Mouse (Mus musculus) erythroblast, adult 5-6 weeks (primary cell): ENCODE measurements around the gene Gal3st2b. TPM values are rescaled to one million over a fixed set of nuclear protein-coding genes. Genes with fewer than 3 reads are reported as not detected.
"Not testable (repeated sequence)": the region's sequence is repeated elsewhere in the genome, so short reads cannot be mapped to it uniquely, and the experiment has no call there.

ENCODE experiments used
- ATAC-seq: replicated peaks from 2 replicates; pipeline ENCODE4 v1.8.0; 2016; ENCODE audit warnings: moderate number of reproducible peaks, mild to moderate bottlenecking, moderate TSS enrichment, inconsistent platforms; ENCODE audit not compliant: poor library complexity, low FRiP score, severe bottlenecking
- total RNA-seq, 2 experiments: library from RNA; stranded (forward) in 1 of 2; stranded (reverse) in 1 of 2; fragments of 150-400 nt in 1 of 2; fragments of 200-764, 138-1000 nt in 1 of 2; gene quantifications; 2 replicates each; pipeline versions ENCODE4 v1.2.3 to v1.2.4; 2015 to 2017; ENCODE audit warnings: low replicate concordance in 2 of 2

The Gal3st2b gene
- total RNA-seq, 2 experiments from 2014 or later, result not detected

- ATAC-seq, result not testable (repeated sequence)
Measured at GRCm38 (mm10) chr1:93970797-93971196, 52.7 kb downstream of the Gal3st2b start.

DNA sequence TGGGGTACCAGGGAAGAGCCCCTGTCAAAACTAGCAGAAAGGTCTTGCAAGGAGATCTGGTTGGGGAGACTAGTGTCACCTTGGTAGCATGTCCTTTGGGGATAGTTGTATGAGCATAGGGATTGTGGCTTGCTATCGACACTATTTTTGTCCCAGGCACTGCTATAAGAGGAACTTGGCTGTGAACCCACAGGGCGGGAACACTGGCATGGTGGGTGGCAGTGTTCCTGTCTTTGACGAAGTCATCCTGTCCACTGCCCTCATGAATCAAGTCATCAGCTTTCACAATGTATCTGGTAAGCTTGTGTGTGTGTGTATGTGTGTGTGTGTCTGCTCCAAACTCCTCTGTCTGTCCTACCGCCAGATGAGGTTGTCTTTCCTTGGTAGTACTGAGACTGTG is 57.7 kb downstream of the Gal3st2b start:
- not testable (repeated sequence) for ATAC-seq

GRCm38 (mm10) chr1:93978287-93978686 is 60.2 kb downstream of the Gal3st2b start:
- ATAC-seq, result peak; percentile 83

DNA sequence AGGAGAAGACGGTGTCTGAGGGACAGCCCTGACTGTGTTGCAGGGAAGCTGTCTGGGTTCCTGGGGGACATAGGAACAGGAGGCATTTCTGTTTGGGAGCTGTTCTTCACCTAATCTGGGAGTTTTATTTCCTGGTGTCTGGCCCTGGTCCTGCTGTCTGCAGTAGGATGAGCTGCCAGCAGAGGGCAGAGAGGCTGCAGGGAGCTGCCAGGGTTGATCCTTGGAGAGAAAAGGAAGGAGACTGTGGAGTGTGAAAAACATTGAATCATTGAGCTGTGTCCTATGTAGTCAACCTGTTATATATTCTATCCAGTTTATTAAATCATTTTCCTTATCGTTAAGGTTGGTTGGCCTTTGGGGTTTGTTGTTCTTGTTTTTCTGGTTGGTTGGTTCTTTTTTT is 62.8 kb downstream of the Gal3st2b start:
- ATAC-seq, result not testable (repeated sequence)

DNA sequence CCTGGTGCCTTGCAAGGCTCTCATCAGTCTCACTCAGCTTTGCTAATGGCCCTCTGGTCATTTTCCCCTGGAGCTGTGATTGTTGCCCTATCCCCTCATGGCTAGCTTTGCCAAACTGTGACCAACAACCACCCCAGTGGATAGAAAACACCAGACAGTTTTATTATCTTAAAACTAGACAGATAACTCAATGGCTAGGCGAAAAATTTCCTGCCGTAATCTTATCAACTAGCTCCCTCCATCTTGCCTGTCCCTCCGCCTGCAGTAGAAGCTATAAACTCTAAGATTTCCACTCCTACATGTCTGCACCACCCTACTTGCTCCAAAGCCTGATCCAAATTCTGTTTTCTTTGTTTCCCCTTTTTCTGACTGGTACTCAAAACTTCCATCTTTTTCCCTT is 68.1 kb downstream of the Gal3st2b start:
- no peak for ATAC-seq

GRCm38 (mm10) chr1:93988786-93989185 is 70.7 kb downstream of the Gal3st2b start:
- no peak for ATAC-seq

DNA sequence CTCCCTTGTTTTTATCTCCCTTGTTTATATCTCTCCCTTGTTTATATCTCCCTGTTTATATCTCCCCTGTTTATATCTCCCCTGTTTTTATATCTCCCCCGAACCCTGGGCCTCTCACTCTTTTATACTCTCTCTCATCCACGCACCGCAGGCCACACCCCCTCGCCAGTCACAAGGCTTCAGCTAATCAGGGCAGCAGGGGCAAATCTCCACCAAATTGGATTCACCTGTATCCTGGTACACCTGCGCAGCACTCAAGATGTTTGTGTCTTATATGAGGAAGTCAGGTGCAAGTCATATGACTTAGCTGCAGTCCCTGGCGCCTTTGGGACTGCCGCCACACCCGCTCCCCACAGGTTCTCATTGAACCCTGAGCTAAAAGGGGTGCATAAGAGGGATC is 72.1 kb downstream of the Gal3st2b start, which contains the start of gene Gal3st2c:
Gal3st2c (plus strand) TSS at position 301 of the 400 bp plus-strand sequence.
- ATAC-seq, result not testable (repeated sequence)

GRCm38 (mm10) chr1:93991068-93991467 is 73.0 kb downstream of the Gal3st2b start:
- not testable (repeated sequence) for ATAC-seq

DNA sequence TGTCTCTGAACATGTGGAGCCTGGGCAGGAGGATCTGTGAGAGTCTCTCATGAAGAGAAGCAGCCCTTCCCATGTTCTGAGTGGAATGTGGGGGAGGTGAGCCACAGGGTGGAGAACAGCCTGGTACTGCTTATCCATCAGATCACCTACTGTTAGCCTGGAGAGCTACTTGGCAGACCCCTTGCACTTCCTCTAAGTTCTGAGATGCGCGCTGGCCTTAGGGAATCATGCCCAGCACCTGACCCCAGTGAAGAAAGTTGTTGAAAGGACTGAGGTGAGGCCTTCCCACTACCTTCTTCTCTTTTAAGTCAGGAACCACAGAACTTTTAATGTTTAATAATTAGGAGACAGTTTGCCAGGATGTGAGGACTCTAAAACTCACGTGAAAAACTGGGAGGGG is 73.4 kb downstream of the Gal3st2b start:
- not testable (repeated sequence) for ATAC-seq

Other genes starting within 250 kb of the Gal3st2b start
- not detected in 2 replicates for gene Bok, start 232.7 kb upstream of the Gal3st2b start, total RNA-seq (2015; ENCODE audit: low replicate concordance)
- not detected in 2 replicates for gene Bok, start 232.7 kb upstream of the Gal3st2b start, total RNA-seq (2017; ENCODE audit: low replicate concordance)
- 12.3 and 20.7 TPM in 2 replicates for gene Atg4b, start 166.8 kb upstream of the Gal3st2b start, total RNA-seq (2015; ENCODE audit: low replicate concordance)
- gene Atg4b, start 166.8 kb upstream of the Gal3st2b start, total RNA-seq (2017; ENCODE audit: low replicate concordance), result 20.8 and 21.0 TPM in 2 replicates
- gene Thap4, start 163.4 kb upstream of the Gal3st2b start, total RNA-seq (2015; ENCODE audit: low replicate concordance), result 6.3 and 15.0 TPM in 2 replicates
- 1.4 and 6.1 TPM in 2 replicates for gene Thap4, start 163.4 kb upstream of the Gal3st2b start, total RNA-seq (2017; ENCODE audit: low replicate concordance)
- 41.9 and 43.5 TPM in 2 replicates for gene Dtymk, start 116.4 kb upstream of the Gal3st2b start, total RNA-seq (2015; ENCODE audit: low replicate concordance)
- gene Dtymk, start 116.4 kb upstream of the Gal3st2b start, total RNA-seq (2017; ENCODE audit: low replicate concordance), result 33.8 and 74.4 TPM in 2 replicates
- gene Ing5, start 114.3 kb upstream of the Gal3st2b start, total RNA-seq (2015; ENCODE audit: low replicate concordance), result 2.9 and 4.4 TPM in 2 replicates
- gene Ing5, start 114.3 kb upstream of the Gal3st2b start, total RNA-seq (2017; ENCODE audit: low replicate concordance), result 7.5 and 11.7 TPM in 2 replicates
- gene D2hgdh, start 93.4 kb upstream of the Gal3st2b start, total RNA-seq (2015; ENCODE audit: low replicate concordance), result 7.9 and 12.5 TPM in 2 replicates
- gene D2hgdh, start 93.4 kb upstream of the Gal3st2b start, total RNA-seq (2017; ENCODE audit: low replicate concordance), result 11.8 and 13.6 TPM in 2 replicates
- not detected in 2 replicates for gene Gal3st2, start 57.0 kb upstream of the Gal3st2b start, total RNA-seq (2015; ENCODE audit: low replicate concordance)
- gene Gal3st2, start 57.0 kb upstream of the Gal3st2b start, total RNA-seq (2017; ENCODE audit: low replicate concordance), result not detected in 2 replicates
- gene Gal3st2c, start 72.2 kb downstream of the Gal3st2b start, total RNA-seq (2015; ENCODE audit: low replicate concordance), result not detected in 2 replicates
- 0.14 TPM in 1 of 2 replicates, not detected in the other for gene Gal3st2c, start 72.2 kb downstream of the Gal3st2b start, total RNA-seq (2017; ENCODE audit: low replicate concordance)
- not detected in 2 replicates for gene Neu4, start 102.1 kb downstream of the Gal3st2b start, total RNA-seq (2015; ENCODE audit: low replicate concordance)
- not detected in 2 replicates for gene Neu4, start 102.1 kb downstream of the Gal3st2b start, total RNA-seq (2017; ENCODE audit: low replicate concordance)
- gene Pdcd1, start 134.2 kb downstream of the Gal3st2b start, total RNA-seq (2015; ENCODE audit: low replicate concordance), result not detected in 2 replicates
- gene Pdcd1, start 134.2 kb downstream of the Gal3st2b start, total RNA-seq (2017; ENCODE audit: low replicate concordance), result not detected in 2 replicates